Mouse (Mus musculus): ENCODE measurements around the gene Med23. TPM values are rescaled to one million over a fixed set of nuclear protein-coding genes. Genes with fewer than 3 reads are reported as not detected.

Med23 gene
- polyA plus RNA-seq, 1 experiment from 2014 or later: 12.1 TPM

DNA sequence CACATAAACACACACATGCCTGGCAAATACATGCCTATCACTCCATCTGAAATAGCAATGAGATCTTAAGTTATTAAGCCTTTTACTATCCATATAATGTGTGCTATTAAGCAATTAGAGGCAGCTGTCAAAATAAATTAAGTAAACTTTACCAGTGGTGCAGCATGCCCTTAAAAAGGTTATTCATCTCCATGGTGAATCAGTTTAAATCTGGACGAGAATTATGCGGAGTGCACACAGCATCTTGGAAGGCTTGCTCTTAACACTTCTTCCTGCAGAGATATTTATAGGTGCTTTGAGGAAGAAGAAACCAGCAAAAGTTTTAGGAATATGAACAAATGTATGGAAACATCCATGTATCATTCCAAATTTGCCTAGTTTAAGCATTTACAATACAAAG is 92.1 kb downstream of the Med23 start:
- H3K36me3 ChIP-seq (ENCODE audit: insufficient read depth, low read length): no peaks in the 10 kb centered on the region
- WGBS: 59% methylated on average over 2 of the region's 2 CpGs
- DNase-seq (ENCODE audit: low spot score): no peak
- no peak for ATAC-seq (replicated peaks; ENCODE audit: low FRiP score, low read depth)
- no peaks in the 10 kb centered on the region; the same call in 1 of the 2 replicates for H3K4me1 ChIP-seq (replicated peaks; ENCODE audit: insufficient read depth, low read length)
- H3K27ac ChIP-seq: no peak overlapping the region
- H3K27me3 ChIP-seq (ENCODE audit: insufficient read depth, low read length): no peaks in the 10 kb centered on the region
- no peak overlapping the region for H3K4me2 ChIP-seq (ENCODE audit: low read length)
- H3K9me3 ChIP-seq (replicated peaks; ENCODE audit: low read length): no peaks in the 10 kb centered on the region
- no peak overlapping the region for H3K4me3 ChIP-seq (replicated peaks; ENCODE audit: low read depth, low read length)
- no peak for TF ChIP-seq CTCF (IDR thresholded peaks at IDR 0.05; ENCODE audit: low read depth)
- H3K9ac ChIP-seq (ENCODE audit: low read depth, low read length): no peak overlapping the region

Small RNA genes within 50 kb of the gene (microRNA-seq; reads per million reads assigned to microRNA genes)
- gene Mir6905: not detected

Other genes with a start within 250 kb of the Med23 start
- gene Enpp1, start 157.8 kb upstream of the Med23 start, polyA plus RNA-seq (2015; fragmentation: Nextera tagmentation; extraction: Ambion mirVana): 7.7 and 8.6 TPM in 2 replicates
- gene Enpp3, start 27.2 kb upstream of the Med23 start, polyA plus RNA-seq (2015; fragmentation: Nextera tagmentation; extraction: Ambion mirVana): 4.0 and 4.8 TPM in 2 replicates
- 1.6 and 2.0 TPM in 2 replicates for gene Arg1, start 57.5 kb downstream of the Med23 start, polyA plus RNA-seq (2015; fragmentation: Nextera tagmentation; extraction: Ambion mirVana)